Mouse (Mus musculus): ENCODE measurements around the gene Maged1. TPM values are rescaled to one million over a fixed set of nuclear protein-coding genes. Genes with fewer than 3 reads are reported as not detected.

Maged1 gene
- 6.4 TPM for polyA plus RNA-seq (2017; shearing (Covaris generic))

DNA sequence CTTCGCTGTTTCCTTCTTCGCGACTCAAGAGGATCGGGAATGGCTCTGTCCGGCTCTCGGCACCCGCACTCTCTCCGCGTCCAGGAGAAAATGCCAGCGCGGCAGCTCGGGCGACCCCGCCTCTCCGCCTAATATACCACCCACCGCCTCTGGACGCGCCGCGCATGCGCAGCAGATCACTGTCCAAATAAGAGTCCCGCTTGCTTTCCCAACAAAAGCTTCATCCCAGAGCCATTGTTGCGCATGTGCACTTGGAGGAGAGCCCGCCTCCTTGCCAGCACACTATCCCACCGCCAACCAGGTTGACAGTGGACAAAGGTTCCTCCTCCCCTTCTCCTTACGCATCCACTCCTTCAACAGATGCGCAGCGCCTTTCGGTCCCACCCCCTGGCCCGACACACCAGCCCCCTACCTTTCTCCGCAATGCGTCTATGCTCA lies at the start of gene Maged1:
Gene Maged1, minus strand, starts transcription at position 226 of the 438 bp plus-strand sequence.

Other genes starting within 250 kb of the Maged1 start
- not detected for gene Fam90a1b, start 175.4 kb downstream of the Maged1 start, polyA plus RNA-seq (2017; shearing (Covaris generic))
- gene Apoo, start 175.0 kb downstream of the Maged1 start, polyA plus RNA-seq (2017; shearing (Covaris generic)) = 15.8 TPM
- gene Gspt2, start 93.9 kb upstream of the Maged1 start, polyA plus RNA-seq (2017; shearing (Covaris generic)) = 2.5 TPM
- gene Zxdb, start 182.4 kb upstream of the Maged1 start, polyA plus RNA-seq (2017; shearing (Covaris generic)) = 12.1 TPM